Mouse (Mus musculus) small intestine, adult 2 months (tissue): ENCODE data around the gene Ndufa4l2. TPM values are rescaled to one million over a fixed set of nuclear protein-coding genes. Genes with fewer than 3 reads are reported as not detected.

Experiments used
- H3K27ac ChIP-seq: fragments of 200-500 bp; 2 replicates; pipeline ENCODE4 v1.5.1; 2012; ENCODE audit warnings: low read depth, low read length, control low read depth, inconsistent platforms; ENCODE audit not compliant: insufficient read depth
- H3K27me3 ChIP-seq: fragments of 200-500 bp; 2 replicates; pipeline ENCODE4 v1.6.1; 2012; ENCODE audit warnings: mild to moderate bottlenecking, moderate library complexity, low read length, inconsistent platforms; ENCODE audit not compliant: control insufficient read depth, insufficient read depth
- H3K36me3 ChIP-seq: fragments of 200-500 bp; 2 replicates; pipeline ENCODE4 v1.6.1; 2012; ENCODE audit warnings: mild to moderate bottlenecking, low read length, control low read depth, inconsistent platforms; ENCODE audit not compliant: control insufficient read depth, insufficient read depth
- H3K4me1 ChIP-seq: fragments of 200-500 bp; 2 replicates; pipeline ENCODE4 v1.6.1; 2012; ENCODE audit warnings: low read length, inconsistent platforms, mixed read lengths; ENCODE audit not compliant: control insufficient read depth, insufficient read depth, insufficient read length
- H3K4me3 ChIP-seq: fragments of 200-500 bp; 2 replicates; pipeline ENCODE4 v1.5.1; 2012; ENCODE audit warnings: low read depth, mild to moderate bottlenecking, control low read depth, inconsistent platforms, low read length, moderate library complexity
- CTCF ChIP-seq: fragments of 200-500 bp; IDR thresholded peaks from 2 replicates; pipeline ENCODE4 v1.5.1; 2012; ENCODE audit warnings: low read depth, mild to moderate bottlenecking, control low read depth, inconsistent platforms, low read length, moderate library complexity, mixed read lengths; ENCODE audit not compliant: insufficient replicate concordance, insufficient read length; ENCODE audit errors: extremely low read depth
- POLR2A ChIP-seq: fragments of 200-500 bp; IDR thresholded peaks from 2 replicates; pipeline ENCODE4 v1.6.1; 2012; ENCODE audit warnings: low read depth, mild to moderate bottlenecking, control low read depth, inconsistent platforms, low read length, moderate library complexity
- WGBS: fragments of 180-500 bp; shearing (Covaris S2); methylation state at CpG from one replicate; pipeline ENCODE4 v1.1.7; 2018; 5-methylcytosine and 5-hydroxymethylcytosine counted together
- polyA plus RNA-seq: library from polyadenylated mRNA; depleted of rRNA; stranded (reverse); fragments of >200 nt; gene quantifications from 2 replicates; pipeline ENCODE4 v1.2.3, GENCODE M21; 2012

Gene Ndufa4l2
- polyA plus RNA-seq, 1 experiment, result 5.6 TPM

GRCm38 (mm10) chr10:127515983-127516459 is 1.3 kb downstream of the Ndufa4l2 start:
- Histone ChIP-seq H3K27ac (no peak overlapping the region), H3K27me3 (peaks cover 22% of the 10 kb centered on the region), H3K36me3 (peaks cover 10% of the 10 kb centered on the region), H3K4me1 (peaks cover 19% of the 10 kb centered on the region), H3K4me3 (no peak overlapping the region)
- WGBS, result 32% methylated on average over 8 of the region's 8 CpGs
- TF ChIP-seq CTCF, result no peak
- TF ChIP-seq POLR2A, result no peak

- Histone ChIP-seq H3K36me3 (peaks cover 10% of the 10 kb centered on the region), H3K4me1 (peaks cover 15% of the 10 kb centered on the region), H3K27ac (no peak overlapping the region), H3K27me3 (peaks cover 15% of the 10 kb centered on the region), H3K4me3 (0 out of 2 replicates have a peak overlapping the region, but pooled peaks have one; percentile 6)
- TF ChIP-seq POLR2A (no peak), CTCF (no peak)
- WGBS, result 34% methylated on average over 30 of the region's 30 CpGs
Observed at GRCm38 (mm10) chr10:127516576-127517260, 2.0 kb downstream of the Ndufa4l2 start.

- Histone ChIP-seq H3K4me3 (no peak overlapping the region), H3K27ac (no peak overlapping the region), H3K36me3 (peaks cover 10% of the 10 kb centered on the region), H3K27me3 (peaks cover 10% of the 10 kb centered on the region), H3K4me1 (peaks cover 14% of the 10 kb centered on the region)
- WGBS, result 96% methylated on average over 22 of the region's 22 CpGs
- no peak for TF ChIP-seq POLR2A
- no peak for TF ChIP-seq CTCF
Observed at GRCm38 (mm10) chr10:127517941-127518340, 3.2 kb downstream of the Ndufa4l2 start.

- Histone ChIP-seq H3K4me1 (peaks cover 6% of the 10 kb centered on the region), H3K27ac (no peak overlapping the region), H3K36me3 (peaks cover 10% of the 10 kb centered on the region), H3K4me3 (no peak overlapping the region), H3K27me3 (peaks cover 2% of the 10 kb centered on the region)
- 92% methylated on average over 26 of the region's 26 CpGs for WGBS
- TF ChIP-seq CTCF (no peak), POLR2A (no peak)
Observed at GRCm38 (mm10) chr10:127519041-127519701, 4.4 kb downstream of the Ndufa4l2 start.

DNA sequence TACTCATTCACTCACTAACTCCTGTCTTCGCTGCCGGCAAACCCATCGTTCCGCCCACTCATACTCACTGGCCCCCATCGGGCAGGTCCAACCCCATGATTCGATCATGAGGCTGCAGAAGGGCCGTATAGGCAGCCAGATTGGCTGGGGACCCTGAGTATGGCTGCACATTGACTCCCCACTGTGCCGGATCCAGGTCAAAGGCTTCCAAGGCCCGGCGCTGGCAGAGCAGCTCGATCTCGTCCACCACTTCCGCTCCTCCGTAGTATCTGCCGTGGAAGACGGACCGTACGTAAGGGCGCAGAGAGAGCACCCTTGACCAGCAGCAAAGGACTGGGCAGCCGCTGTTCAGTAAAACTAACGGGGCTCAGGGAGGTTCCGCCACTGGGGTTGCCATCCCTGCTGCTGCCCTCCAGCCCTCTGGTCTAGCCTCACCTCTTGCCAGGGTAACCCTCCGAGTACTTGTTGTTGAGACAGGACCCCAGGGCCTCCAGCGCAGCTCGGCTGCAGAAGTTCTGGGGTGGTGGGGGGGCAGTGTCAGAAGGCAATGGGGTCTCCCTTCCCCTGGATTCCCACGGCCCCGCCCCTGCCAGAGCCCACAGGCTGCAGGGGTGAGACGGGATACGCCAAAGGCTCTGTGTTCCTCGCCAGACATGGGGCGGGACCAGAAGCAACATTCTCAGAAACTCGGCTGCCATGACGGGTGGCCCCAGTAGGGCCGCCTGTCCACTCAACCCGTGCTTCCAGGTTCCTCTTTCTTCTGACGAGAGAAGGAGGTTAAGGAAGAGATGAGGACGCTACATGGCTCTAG is 5.3 kb downstream of the Ndufa4l2 start:
- Histone ChIP-seq H3K4me3 (no peak overlapping the region), H3K27ac (no peak overlapping the region), H3K4me1 (peaks cover 6% of the 10 kb centered on the region), H3K36me3 (peaks cover 10% of the 10 kb centered on the region), H3K27me3 (peaks cover 11% of the 10 kb centered on the region)
- TF ChIP-seq POLR2A (no peak), CTCF (no peak)
- WGBS, result 94% methylated on average over 37 of the region's 37 CpGs

DNA sequence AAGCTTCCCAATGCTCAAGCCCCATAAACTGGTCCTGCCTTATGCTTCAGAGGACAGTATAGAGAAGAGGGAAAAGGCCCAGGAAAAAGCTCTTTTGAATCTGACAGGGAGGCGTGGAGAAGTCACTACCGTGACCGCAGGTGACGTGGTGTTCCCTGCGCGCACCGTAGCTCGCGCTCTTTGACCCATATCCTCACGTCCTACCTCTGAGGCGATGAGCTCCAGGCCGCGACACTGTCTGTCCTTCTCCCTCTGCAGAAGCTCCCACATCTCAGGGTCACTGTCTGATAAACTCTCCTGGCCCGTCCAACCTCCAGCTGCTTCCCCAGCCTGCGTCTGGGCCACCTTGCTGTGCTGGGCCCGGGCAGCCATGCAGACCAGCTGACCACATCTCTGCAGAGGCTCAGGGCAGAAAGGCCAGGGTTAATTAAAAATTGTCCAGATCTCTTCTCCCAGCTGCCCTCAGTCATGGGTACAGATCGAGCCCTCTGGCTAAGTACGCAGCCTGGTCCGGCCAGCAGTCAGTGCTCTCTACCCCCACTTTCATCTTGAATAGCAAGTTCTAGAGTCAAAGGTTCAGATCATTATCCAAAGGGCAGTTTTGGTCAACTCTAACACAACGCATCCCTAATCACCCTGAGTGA is 6.1 kb downstream of the Ndufa4l2 start:
- peaks cover 6% of the 10 kb centered on the region for H3K4me1 ChIP-seq
- no peak overlapping the region for H3K27ac ChIP-seq
- H3K27me3 ChIP-seq, result peaks cover 18% of the 10 kb centered on the region
- no peak for TF ChIP-seq CTCF
- no peak for TF ChIP-seq POLR2A
- 82% methylated on average over 20 of the region's 20 CpGs for WGBS
- peak overlapping the region; percentile 23; the same call in 1 of the 2 replicates for H3K4me3 ChIP-seq
- peaks cover 10% of the 10 kb centered on the region for H3K36me3 ChIP-seq
